Mouse (Mus musculus): ENCODE measurements at regions not wholly inside any gene's neighbourhood (a gene's known extent, or its start where the extent isn't known, plus 50 kb on each side); places are given as distances from the start of the nearest gene placed in this dataset.

DNA sequence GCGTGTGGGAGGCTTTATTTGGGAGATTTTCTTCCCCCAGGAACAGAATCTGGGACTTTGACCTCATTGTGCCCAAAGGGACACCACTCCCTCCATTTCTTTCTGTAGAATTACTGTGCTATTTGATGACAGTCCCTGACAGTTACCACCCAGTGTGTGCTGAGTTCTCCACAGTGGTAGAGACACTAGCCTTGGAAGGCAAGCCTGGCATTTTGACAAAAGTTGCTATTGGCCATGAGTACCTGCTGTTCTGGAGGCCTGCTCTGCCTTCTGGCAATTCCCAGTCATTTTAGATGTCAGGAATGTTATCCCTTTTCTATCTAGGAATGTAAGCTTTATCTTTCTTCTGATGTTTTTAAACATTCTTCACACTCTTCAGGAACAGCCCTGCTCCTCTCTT, 108.3 kb downstream of the Efnb2 start:
- TF ChIP-seq JUND (IDR thresholded peaks at IDR 0.05; ENCODE audit: low read depth, low read length) (no peak), USF1 (IDR thresholded peaks at IDR 0.05; ENCODE audit: low read depth, low read length) (no peak), EP300 (IDR thresholded peaks at IDR 0.05; ENCODE audit: low read depth in 1 of 2, low read length in 2 of 2) (no peak), RCOR1 (IDR thresholded peaks at IDR 0.05; ENCODE audit: low read depth, low read length) (no peak), POLR2A (IDR thresholded peaks at IDR 0.05; ENCODE audit: control insufficient read depth in 1 of 2, insufficient read depth in 1 of 2, low read depth in 1 of 2, low read length in 2 of 2, poor library complexity in 1 of 2) (no peak), SMC3 (IDR thresholded peaks at IDR 0.05; ENCODE audit: low read depth, low read length) (no peak), POLR2AphosphoS2 (IDR thresholded peaks at IDR 0.05; ENCODE audit: low read length) (no peak), E2F4 (IDR thresholded peaks at IDR 0.05; ENCODE audit: borderline replicate concordance, low read depth, low read length) (no peak), CTCF (IDR thresholded peaks at IDR 0.05 in 2 of 3, conservative IDR thresholded peaks at IDR 0.05 in 1 of 3; ENCODE audit: control insufficient read depth in 1 of 3, insufficient read depth in 1 of 3, low read depth in 2 of 3, low read length in 3 of 3, poor library complexity in 1 of 3, severe bottlenecking in 1 of 3) (no peak), GATA1 (IDR thresholded peaks at IDR 0.05; ENCODE audit: low read depth, low read length) (no peak), MAX (IDR thresholded peaks at IDR 0.05; ENCODE audit: low read length) (no peak), MAZ (IDR thresholded peaks at IDR 0.05; ENCODE audit: low read depth, low read length) (no peak), CHD2 (IDR thresholded peaks at IDR 0.05; ENCODE audit: low read length) (no peak)
